In genomic region chr5:104407541-104408231, GRCm38 (mm10) we compare ENCODE assay signal across 9 mouse cellular contexts. TPM values are rescaled to one million over a fixed set of nuclear protein-coding genes. Genes with fewer than 3 reads are reported as not detected.
DNase-seq lines count a peak whose midpoint lies in the region; ATAC-seq and TF ChIP-seq lines count a peak whose summit lies in the region.
"Had no signal": no experiment of that assay in that cellular context is flagged by ENCODE, and none has a peak within 500 bp of the region (broad histone marks: within the 10 kb centered on the region; RNA-seq: fewer than 3 reads in every experiment).

No protein-coding gene starts in this region.

- no peaks in the 10 kb centered on the region for H3K9me3 ChIP-seq in hindbrain, embryonic 10.5 days
- no peaks in the 10 kb centered on the region for H3K9me3 ChIP-seq in hindbrain, postnatal 0 days (ENCODE audit: low read length)
- H3K9me3 ChIP-seq in limb, embryonic 13.5 days: no peaks in the 10 kb centered on the region

- no peaks in the 10 kb centered on the region for H3K36me3 ChIP-seq in hindbrain, embryonic 10.5 days
- no peaks in the 10 kb centered on the region for H3K36me3 ChIP-seq in hindbrain, postnatal 0 days (ENCODE audit: insufficient read depth, low read length)
- no peaks in the 10 kb centered on the region for H3K36me3 ChIP-seq in limb, embryonic 13.5 days

- WGBS in hindbrain, embryonic 10.5 days: 83% methylated on average over 2 of the region's 2 CpGs
- 72% methylated on average over 2 of the region's 2 CpGs for WGBS in hindbrain, postnatal 0 days
- 21% methylated on average over 2 of the region's 2 CpGs for WGBS in limb, embryonic 13.5 days

- ATAC-seq in hindbrain, postnatal 0 days: no peak
- ATAC-seq in common myeloid progenitor, adult 5-6 weeks (replicated peaks; ENCODE audit: low read depth, poor library complexity, severe bottlenecking): peak; percentile 85
- peak; percentile 64; the same call in 1 of the 2 replicates for ATAC-seq in limb, embryonic 13.5 days (ENCODE audit: low FRiP score, low read depth)

- TF ChIP-seq CTCF in hindbrain, postnatal 0 days (IDR thresholded peaks at IDR 0.05; ENCODE audit: low read depth): no peak

- peak overlapping the region; percentile 53 for H3K27ac ChIP-seq in hindbrain, embryonic 10.5 days
- H3K27ac ChIP-seq in hindbrain, postnatal 0 days: no peak overlapping the region
- H3K27ac ChIP-seq in limb, embryonic 13.5 days: peak overlapping the region; percentile 90

- H3K4me2 ChIP-seq in hindbrain, postnatal 0 days (ENCODE audit: low read depth, low read length): no peak overlapping the region
- H3K4me2 ChIP-seq in limb, embryonic 13.5 days (replicated peaks): peak overlapping the region; percentile 39

- no peak overlapping the region for H3K9ac ChIP-seq in hindbrain, postnatal 0 days (replicated peaks; ENCODE audit: low read length)
- H3K9ac ChIP-seq in limb, embryonic 13.5 days: no peak overlapping the region

- DNase-seq in hindbrain, embryonic 10.5 days (ENCODE audit: low spot score): no peak
- no peak for DNase-seq in hindbrain, postnatal 0 days (ENCODE audit: low spot score)
- DNase-seq in 416B (ENCODE audit: low read depth): peak; percentile 80
- no peak for DNase-seq in cerebellum, postnatal 36 days
- no peak for DNase-seq in spleen, postnatal 36 days (ENCODE audit: low spot score in 2 of 2)
- no peak for DNase-seq in layer of hippocampus, postnatal 25 days (ENCODE audit: extremely low spot score in 1 of 2, low spot score in 1 of 2)
- DNase-seq: heart, postnatal 4 days had no signal

- no peak overlapping the region for H3K4me3 ChIP-seq in hindbrain, embryonic 10.5 days
- H3K4me3 ChIP-seq in hindbrain, postnatal 0 days (ENCODE audit: low read length): no peak overlapping the region
- no peak overlapping the region for H3K4me3 ChIP-seq in limb, embryonic 13.5 days

- H3K4me1 ChIP-seq in hindbrain, embryonic 10.5 days (replicated peaks): peaks cover 9% of the 10 kb centered on the region; the same call in 1 of the 2 replicates
- no peaks in the 10 kb centered on the region for H3K4me1 ChIP-seq in hindbrain, postnatal 0 days (ENCODE audit: insufficient read depth, low read length)
- peaks cover 27% of the 10 kb centered on the region for H3K4me1 ChIP-seq in limb, embryonic 13.5 days

- H3K27me3 ChIP-seq in hindbrain, embryonic 10.5 days (ENCODE audit: insufficient read depth, poor library complexity, severe bottlenecking): no peaks in the 10 kb centered on the region
- no peaks in the 10 kb centered on the region for H3K27me3 ChIP-seq in hindbrain, postnatal 0 days (ENCODE audit: insufficient read depth, low read length)
- 0 out of 2 replicates have a peak, but pooled peaks cover 2% of the 10 kb centered on the region for H3K27me3 ChIP-seq in limb, embryonic 13.5 days

RNA-seq across cellular contexts. Expression of gene Spp1, which starts 27.2 kb away (rescaled TPM):
- polyA plus RNA-seq in hindbrain, embryonic 10.5 days (2016; fragmentation: Nextera tagmentation; extraction: Ambion mirVana): 11.4 and 15.7 TPM in 2 replicates
- 13.2 and 18.7 TPM in 2 replicates for total RNA-seq in hindbrain, postnatal 0 days (2014; rRNA removed)
- polyA plus RNA-seq in hindbrain, postnatal 0 days (2015; fragmentation: Nextera tagmentation; extraction: Ambion mirVana): 30.0 and 35.6 TPM in 2 replicates
- 0.82 and 11.7 TPM in 2 replicates for total RNA-seq in common myeloid progenitor, adult 5-6 weeks (2017)
- 11.1 and 11.3 TPM in 2 replicates for polyA plus RNA-seq in limb, embryonic 13.5 days (2015; fragmentation: Nextera tagmentation; extraction: Ambion mirVana)
- total RNA-seq in layer of hippocampus, postnatal 25 days (2021): 1 to 10 TPM; 2.0 to 3.6 TPM

RNA-seq across cellular contexts. Expression of gene Pkd2, which starts 51.6 kb away (rescaled TPM):
- polyA plus RNA-seq in hindbrain, embryonic 10.5 days (2016; fragmentation: Nextera tagmentation; extraction: Ambion mirVana): 7.7 and 8.0 TPM in 2 replicates
- 20.8 and 23.7 TPM in 2 replicates for total RNA-seq in hindbrain, postnatal 0 days (2014; rRNA removed)
- polyA plus RNA-seq in hindbrain, postnatal 0 days (2015; fragmentation: Nextera tagmentation; extraction: Ambion mirVana): 5.3 and 6.0 TPM in 2 replicates
- 3.8 and 6.2 TPM in 2 replicates for total RNA-seq in common myeloid progenitor, adult 5-6 weeks (2017)
- 22.6 and 22.7 TPM in 2 replicates for polyA plus RNA-seq in limb, embryonic 13.5 days (2015; fragmentation: Nextera tagmentation; extraction: Ambion mirVana)
- total RNA-seq in layer of hippocampus, postnatal 25 days (2021): 10 to 100 TPM; 28.3 to 34.0 TPM
